Mouse (Mus musculus): ENCODE measurements around the gene Zfp963. TPM values are rescaled to one million over a fixed set of nuclear protein-coding genes. Genes with fewer than 3 reads are reported as not detected.

Zfp963 gene
- polyA plus RNA-seq (2011; ENCODE audit: insufficient read depth, insufficient read length, low read depth, missing spikeins), result 6.5 and 7.0 TPM in 2 replicates

GRCm38 (mm10) chr8:69749544-69750454 is at the start of gene Zfp963:
Gene Zfp963 (minus strand): TSS chr8:69749970.
- no peaks in the 10 kb centered on the region for H3K4me1 ChIP-seq (ENCODE audit: control insufficient read depth, insufficient read depth, low read length)
- H3K4me3 ChIP-seq (ENCODE audit: low read depth, low read length), result peak within 1 kb of the TSS; percentile 75
- no peak; the same call in 1 of the 2 replicates for TF ChIP-seq EP300 (IDR thresholded peaks at IDR 0.05; ENCODE audit: insufficient read depth, low read depth, low read length)
- TF ChIP-seq POLR2A (IDR thresholded peaks at IDR 0.05; ENCODE audit: insufficient read depth, low read length), result peak; percentile 96
- TF ChIP-seq CTCF (IDR thresholded peaks at IDR 0.05; ENCODE audit: low read depth, low read length), result no peak
- H3K9ac ChIP-seq (ENCODE audit: low read depth, poor library complexity, severe bottlenecking), result peak within 1 kb of the TSS; percentile 49
- no peaks in the 10 kb centered on the region for H3K9me3 ChIP-seq (replicated peaks; ENCODE audit: control insufficient read depth, insufficient read depth, low read length, poor library complexity, severe bottlenecking)
- H3K36me3 ChIP-seq (ENCODE audit: control insufficient read depth, insufficient read depth, low read length, poor library complexity, severe bottlenecking), result no peaks in the 10 kb centered on the region
- H3K27me3 ChIP-seq (ENCODE audit: control insufficient read depth, insufficient read depth, low read length, poor library complexity, severe bottlenecking), result no peaks in the 10 kb centered on the region
- H3K27ac ChIP-seq (ENCODE audit: insufficient read depth, low read length), result peak within 1 kb of the TSS; percentile 54

- TF ChIP-seq EP300 (IDR thresholded peaks at IDR 0.05; ENCODE audit: insufficient read depth, low read depth, low read length) (no peak), CTCF (IDR thresholded peaks at IDR 0.05; ENCODE audit: low read depth, low read length) (no peak), POLR2A (IDR thresholded peaks at IDR 0.05; ENCODE audit: insufficient read depth, low read length) (no peak)
These were observed 49.5 kb upstream of the Zfp963 start for GRCm38 (mm10) chr8:69799261-69799660.

GRCm38 (mm10) chr8:69797661-69798060 is 47.9 kb upstream of the Zfp963 start:
- Histone ChIP-seq H3K9me3 (replicated peaks; ENCODE audit: control insufficient read depth, insufficient read depth, low read length, poor library complexity, severe bottlenecking) (no peaks in the 10 kb centered on the region), H3K27me3 (ENCODE audit: control insufficient read depth, insufficient read depth, low read length, poor library complexity, severe bottlenecking) (no peaks in the 10 kb centered on the region), H3K4me1 (ENCODE audit: control insufficient read depth, insufficient read depth, low read length) (no peaks in the 10 kb centered on the region), H3K4me3 (ENCODE audit: low read depth, low read length) (no peak overlapping the region), H3K27ac (ENCODE audit: insufficient read depth, low read length) (no peak overlapping the region), H3K36me3 (ENCODE audit: control insufficient read depth, insufficient read depth, low read length, poor library complexity, severe bottlenecking) (peaks cover 92% of the 10 kb centered on the region), H3K9ac (ENCODE audit: low read depth, poor library complexity, severe bottlenecking) (no peak overlapping the region)
- TF ChIP-seq EP300 (IDR thresholded peaks at IDR 0.05; ENCODE audit: insufficient read depth, low read depth, low read length) (no peak), POLR2A (IDR thresholded peaks at IDR 0.05; ENCODE audit: insufficient read depth, low read length) (no peak), CTCF (IDR thresholded peaks at IDR 0.05; ENCODE audit: low read depth, low read length) (no peak)

More at GRCm38 (mm10) chr8:69799261-69799660, 49.5 kb upstream of the Zfp963 start:
- H3K27me3 ChIP-seq (ENCODE audit: control insufficient read depth, insufficient read depth, low read length, poor library complexity, severe bottlenecking), result no peaks in the 10 kb centered on the region
- no peaks in the 10 kb centered on the region for H3K9me3 ChIP-seq (replicated peaks; ENCODE audit: control insufficient read depth, insufficient read depth, low read length, poor library complexity, severe bottlenecking)
- peaks cover 97% of the 10 kb centered on the region for H3K36me3 ChIP-seq (ENCODE audit: control insufficient read depth, insufficient read depth, low read length, poor library complexity, severe bottlenecking)
- no peaks in the 10 kb centered on the region for H3K4me1 ChIP-seq (ENCODE audit: control insufficient read depth, insufficient read depth, low read length)
- H3K9ac ChIP-seq (ENCODE audit: low read depth, poor library complexity, severe bottlenecking), result no peak overlapping the region
- no peak overlapping the region for H3K27ac ChIP-seq (ENCODE audit: insufficient read depth, low read length)
- no peak overlapping the region for H3K4me3 ChIP-seq (ENCODE audit: low read depth, low read length)

- H3K9ac ChIP-seq (ENCODE audit: low read depth, poor library complexity, severe bottlenecking), result no peak overlapping the region
- peaks cover 84% of the 10 kb centered on the region for H3K36me3 ChIP-seq (ENCODE audit: control insufficient read depth, insufficient read depth, low read length, poor library complexity, severe bottlenecking)
- no peaks in the 10 kb centered on the region for H3K4me1 ChIP-seq (ENCODE audit: control insufficient read depth, insufficient read depth, low read length)
- no peak for TF ChIP-seq CTCF (IDR thresholded peaks at IDR 0.05; ENCODE audit: low read depth, low read length)
- no peak for TF ChIP-seq POLR2A (IDR thresholded peaks at IDR 0.05; ENCODE audit: insufficient read depth, low read length)
- no peak for TF ChIP-seq EP300 (IDR thresholded peaks at IDR 0.05; ENCODE audit: insufficient read depth, low read depth, low read length)
- H3K9me3 ChIP-seq (replicated peaks; ENCODE audit: control insufficient read depth, insufficient read depth, low read length, poor library complexity, severe bottlenecking), result no peaks in the 10 kb centered on the region
- H3K4me3 ChIP-seq (ENCODE audit: low read depth, low read length), result no peak overlapping the region
- H3K27me3 ChIP-seq (ENCODE audit: control insufficient read depth, insufficient read depth, low read length, poor library complexity, severe bottlenecking), result no peaks in the 10 kb centered on the region
- H3K27ac ChIP-seq (ENCODE audit: insufficient read depth, low read length), result no peak overlapping the region
These were observed 47.1 kb upstream of the Zfp963 start for GRCm38 (mm10) chr8:69796721-69797345.

- H3K4me3 ChIP-seq (ENCODE audit: low read depth, low read length), result no peak overlapping the region
- H3K9me3 ChIP-seq (replicated peaks; ENCODE audit: control insufficient read depth, insufficient read depth, low read length, poor library complexity, severe bottlenecking), result no peaks in the 10 kb centered on the region
- H3K27me3 ChIP-seq (ENCODE audit: control insufficient read depth, insufficient read depth, low read length, poor library complexity, severe bottlenecking), result no peaks in the 10 kb centered on the region
- H3K4me1 ChIP-seq (ENCODE audit: control insufficient read depth, insufficient read depth, low read length), result no peaks in the 10 kb centered on the region
- TF ChIP-seq EP300 (IDR thresholded peaks at IDR 0.05; ENCODE audit: insufficient read depth, low read depth, low read length) (no peak), CTCF (IDR thresholded peaks at IDR 0.05; ENCODE audit: low read depth, low read length) (no peak)
- H3K27ac ChIP-seq (ENCODE audit: insufficient read depth, low read length), result no peak overlapping the region
- H3K36me3 ChIP-seq (ENCODE audit: control insufficient read depth, insufficient read depth, low read length, poor library complexity, severe bottlenecking), result peaks cover 67% of the 10 kb centered on the region
- no peak overlapping the region for H3K9ac ChIP-seq (ENCODE audit: low read depth, poor library complexity, severe bottlenecking)
These were observed 45.1 kb upstream of the Zfp963 start for GRCm38 (mm10) chr8:69794901-69795300.
